Mouse (Mus musculus): ENCODE results near the gene Pik3r1.

DNA sequence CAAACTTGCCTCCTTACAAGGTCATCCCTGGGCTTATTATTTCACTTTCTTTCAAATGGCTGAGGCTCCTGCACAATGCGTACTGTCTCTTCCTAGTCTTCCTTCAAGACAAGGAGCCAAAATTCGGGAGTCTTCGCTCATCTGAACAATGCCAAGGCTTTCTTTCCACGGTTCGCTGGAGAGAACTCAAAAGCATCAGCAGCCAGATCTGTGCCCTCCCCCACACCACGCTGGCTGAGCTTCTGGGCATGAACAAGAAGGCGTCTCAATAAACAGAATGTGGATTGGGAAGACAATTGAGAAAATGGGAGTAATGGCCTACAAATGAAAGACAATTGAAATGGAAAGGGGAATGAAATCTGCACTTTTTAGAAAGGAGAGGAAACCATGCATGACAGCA lies 136.5 kb downstream of the Pik3r1 start:
- no peak for TF ChIP-seq CTCF (IDR thresholded peaks at IDR 0.05; ENCODE audit: insufficient read depth, low read length)
- TF ChIP-seq POLR2A (IDR thresholded peaks at IDR 0.05; ENCODE audit: borderline replicate concordance, extremely low read depth, low read depth, low read length): no peak
